Mouse (Mus musculus) MEL (cell line): Measurements from ENCODE around the gene Rtbdn.

Experiments
- CTCF ChIP-seq, 3 experiments: IDR thresholded peaks in 2 of 3; conservative IDR thresholded peaks in 1 of 3; 2 replicates each; pipeline ENCODE4 v1.5.1; 2011 to 2012; ENCODE audit warnings: low read length in 3 of 3, low read depth in 2 of 3, mild to moderate bottlenecking in 2 of 3, improper control_type of control experiment in 1 of 3, inconsistent platforms in 1 of 3, mixed read lengths in 1 of 3, moderate library complexity in 1 of 3; ENCODE audit not compliant: control insufficient read depth in 1 of 3, insufficient read depth in 1 of 3, poor library complexity in 1 of 3, severe bottlenecking in 1 of 3
- ELF1 ChIP-seq: IDR thresholded peaks from 2 replicates; pipeline ENCODE4 v1.6.1; 2014; ENCODE audit warnings: low read depth, mild to moderate bottlenecking, inconsistent platforms, low read length, improper control_type of control experiment, moderate library complexity
- POLR2A ChIP-seq, 2 experiments: IDR thresholded peaks; 2 replicates each; pipeline ENCODE4 v1.6.1; 2011 to 2012; ENCODE audit warnings: low read length in 2 of 2, mild to moderate bottlenecking in 2 of 2, control low read depth in 1 of 2, improper control_type of control experiment in 1 of 2, low read depth in 1 of 2, moderate library complexity in 1 of 2; ENCODE audit not compliant: control insufficient read depth in 1 of 2, insufficient read depth in 1 of 2, poor library complexity in 1 of 2
- RAD21 ChIP-seq: IDR thresholded peaks from 2 replicates; pipeline ENCODE4 v1.6.1; 2011; ENCODE audit warnings: mild to moderate bottlenecking, low read depth, low read length, improper control_type of control experiment
- TBP ChIP-seq: IDR thresholded peaks from 2 replicates; pipeline ENCODE4 v1.8.0; 2011; ENCODE audit warnings: low read depth, low read length, improper control_type of control experiment
- TCF12 ChIP-seq: IDR thresholded peaks from 2 replicates; pipeline ENCODE4 v1.6.1; 2014; ENCODE audit warnings: low read depth, mild to moderate bottlenecking, inconsistent platforms, low read length, improper control_type of control experiment, moderate library complexity
- ZC3H11A ChIP-seq: IDR thresholded peaks from 2 replicates; pipeline ENCODE4 v1.6.1; 2012; ENCODE audit warnings: low read depth, mild to moderate bottlenecking, inconsistent platforms, low read length, improper control_type of control experiment
- ZNF384 ChIP-seq: IDR thresholded peaks from 2 replicates; pipeline ENCODE4 v1.6.1; 2012; ENCODE audit warnings: low read depth, mild to moderate bottlenecking, inconsistent platforms, low read length, improper control_type of control experiment

- TF ChIP-seq POLR2A (IDR thresholded peaks at IDR 0.05; ENCODE audit: control insufficient read depth in 1 of 2, insufficient read depth in 1 of 2, low read depth in 1 of 2, low read length in 2 of 2, poor library complexity in 1 of 2) = peak in 1 of 2 experiments; percentile 27; a peak in 1 of 4 replicates
- TF ChIP-seq CTCF (IDR thresholded peaks at IDR 0.05 in 2 of 3, conservative IDR thresholded peaks at IDR 0.05 in 1 of 3; ENCODE audit: control insufficient read depth in 1 of 3, insufficient read depth in 1 of 3, low read depth in 2 of 3, low read length in 3 of 3, poor library complexity in 1 of 3, severe bottlenecking in 1 of 3) = no peak
- peak; percentile 23; the same call in 1 of the 2 replicates for TF ChIP-seq ELF1
- TF ChIP-seq TCF12 = 0 out of 2 replicates have a peak, but pooled peaks have one; percentile 25
- no peak for TF ChIP-seq RAD21
- TF ChIP-seq ZC3H11A = no peak
- peak; percentile 79 for TF ChIP-seq TBP
- TF ChIP-seq ZNF384 = no peak
These were observed 33.0 kb downstream of the Rtbdn start for GRCm38 (mm10) chr8:84979599-84980421.
